Mouse (Mus musculus): ENCODE results near the gene Klhl33. TPM values are rescaled to one million over a fixed set of nuclear protein-coding genes. Genes with fewer than 3 reads are reported as not detected.

Klhl33 gene
- 5.5 TPM for polyA plus RNA-seq (2014; fragmentation: Illumina TruSeq; extraction: RNeasy Lipid Tissue Mini Kit (QIAGEN cat#74804); ENCODE audit: low replicate concordance)

GRCm38 (mm10) chr14:50897374-50897765 is at the start of gene Klhl33:
TSS of gene Klhl33 (minus strand) at chr14:50897507.

GRCm38 (mm10) chr14:50943932-50944667 is 46.8 kb upstream of the Klhl33 start, which contains the start of gene Gm49342:
TSS of gene Gm49342 (plus strand) at chr14:50944517.

GRCm38 (mm10) chr14:50930754-50931492 is 33.6 kb upstream of the Klhl33 start, which contains the start of the genes Pip4p1 and Pnp:
TSS of gene Pip4p1 (minus strand) at chr14:50930856.
TSS of gene Pnp (plus strand) at chr14:50931082.

GRCm38 (mm10) chr14:50924281-50925064 is 27.2 kb upstream of the Klhl33 start, which contains the start of the genes Osgep and Apex1:
TSS of gene Osgep (minus strand) at chr14:50924893.
TSS of gene Apex1 (plus strand) at chr14:50924968.

GRCm38 (mm10) chr14:50869889-50870804 is 27.2 kb downstream of the Klhl33 start, which contains the start of gene Tep1:
TSS of gene Tep1 (minus strand) at chr14:50870560.

Other genes with a start within 250 kb of the Klhl33 start
- not detected for gene Olfr747, start 204.3 kb downstream of the Klhl33 start, polyA plus RNA-seq (2014; fragmentation: Illumina TruSeq; extraction: RNeasy Lipid Tissue Mini Kit (QIAGEN cat#74804); ENCODE audit: low replicate concordance)
- gene Olfr748, start 190.1 kb downstream of the Klhl33 start, polyA plus RNA-seq (2014; fragmentation: Illumina TruSeq; extraction: RNeasy Lipid Tissue Mini Kit (QIAGEN cat#74804); ENCODE audit: low replicate concordance), result not detected
- gene Olfr749, start 152.4 kb downstream of the Klhl33 start, polyA plus RNA-seq (2014; fragmentation: Illumina TruSeq; extraction: RNeasy Lipid Tissue Mini Kit (QIAGEN cat#74804); ENCODE audit: low replicate concordance), result not detected
- 15.0 TPM for gene Ttc5, start 112.0 kb downstream of the Klhl33 start, polyA plus RNA-seq (2014; fragmentation: Illumina TruSeq; extraction: RNeasy Lipid Tissue Mini Kit (QIAGEN cat#74804); ENCODE audit: low replicate concordance)
- gene Ccnb1ip1, start 89.8 kb downstream of the Klhl33 start, polyA plus RNA-seq (2014; fragmentation: Illumina TruSeq; extraction: RNeasy Lipid Tissue Mini Kit (QIAGEN cat#74804); ENCODE audit: low replicate concordance), result not detected
- 40.6 TPM for gene Parp2, start 89.7 kb downstream of the Klhl33 start, polyA plus RNA-seq (2014; fragmentation: Illumina TruSeq; extraction: RNeasy Lipid Tissue Mini Kit (QIAGEN cat#74804); ENCODE audit: low replicate concordance)
- gene Tep1, start 26.9 kb downstream of the Klhl33 start, polyA plus RNA-seq (2014; fragmentation: Illumina TruSeq; extraction: RNeasy Lipid Tissue Mini Kit (QIAGEN cat#74804); ENCODE audit: low replicate concordance), result 55.9 TPM
- gene Osgep, start 27.4 kb upstream of the Klhl33 start, polyA plus RNA-seq (2014; fragmentation: Illumina TruSeq; extraction: RNeasy Lipid Tissue Mini Kit (QIAGEN cat#74804); ENCODE audit: low replicate concordance), result 6.3 TPM
- gene Apex1, start 27.5 kb upstream of the Klhl33 start, polyA plus RNA-seq (2014; fragmentation: Illumina TruSeq; extraction: RNeasy Lipid Tissue Mini Kit (QIAGEN cat#74804); ENCODE audit: low replicate concordance), result 6.1 TPM
- gene Pip4p1, start 33.3 kb upstream of the Klhl33 start, polyA plus RNA-seq (2014; fragmentation: Illumina TruSeq; extraction: RNeasy Lipid Tissue Mini Kit (QIAGEN cat#74804); ENCODE audit: low replicate concordance), result 9.2 TPM
- 250 TPM for gene Pnp, start 33.6 kb upstream of the Klhl33 start, polyA plus RNA-seq (2014; fragmentation: Illumina TruSeq; extraction: RNeasy Lipid Tissue Mini Kit (QIAGEN cat#74804); ENCODE audit: low replicate concordance)
- not detected for gene Gm49342, start 47.0 kb upstream of the Klhl33 start, polyA plus RNA-seq (2014; fragmentation: Illumina TruSeq; extraction: RNeasy Lipid Tissue Mini Kit (QIAGEN cat#74804); ENCODE audit: low replicate concordance)
- 51.2 TPM for gene Pnp2, start 58.5 kb upstream of the Klhl33 start, polyA plus RNA-seq (2014; fragmentation: Illumina TruSeq; extraction: RNeasy Lipid Tissue Mini Kit (QIAGEN cat#74804); ENCODE audit: low replicate concordance)
- gene Rnase10, start 110.2 kb upstream of the Klhl33 start, polyA plus RNA-seq (2014; fragmentation: Illumina TruSeq; extraction: RNeasy Lipid Tissue Mini Kit (QIAGEN cat#74804); ENCODE audit: low replicate concordance), result not detected
- gene Rnase9, start 144.4 kb upstream of the Klhl33 start, polyA plus RNA-seq (2014; fragmentation: Illumina TruSeq; extraction: RNeasy Lipid Tissue Mini Kit (QIAGEN cat#74804); ENCODE audit: low replicate concordance), result not detected
- gene Rnase11, start 152.7 kb upstream of the Klhl33 start, polyA plus RNA-seq (2014; fragmentation: Illumina TruSeq; extraction: RNeasy Lipid Tissue Mini Kit (QIAGEN cat#74804); ENCODE audit: low replicate concordance), result not detected
- not detected for gene Rnase12, start 160.2 kb upstream of the Klhl33 start, polyA plus RNA-seq (2014; fragmentation: Illumina TruSeq; extraction: RNeasy Lipid Tissue Mini Kit (QIAGEN cat#74804); ENCODE audit: low replicate concordance)
- gene Olfr750, start 176.9 kb upstream of the Klhl33 start, polyA plus RNA-seq (2014; fragmentation: Illumina TruSeq; extraction: RNeasy Lipid Tissue Mini Kit (QIAGEN cat#74804); ENCODE audit: low replicate concordance), result not detected
- 270 TPM for gene Rnase4, start 193.6 kb upstream of the Klhl33 start, polyA plus RNA-seq (2014; fragmentation: Illumina TruSeq; extraction: RNeasy Lipid Tissue Mini Kit (QIAGEN cat#74804); ENCODE audit: low replicate concordance)
- gene Ang, start 193.6 kb upstream of the Klhl33 start, polyA plus RNA-seq (2014; fragmentation: Illumina TruSeq; extraction: RNeasy Lipid Tissue Mini Kit (QIAGEN cat#74804); ENCODE audit: low replicate concordance), result 15.4 TPM
- not detected for gene Eddm3b, start 216.9 kb upstream of the Klhl33 start, polyA plus RNA-seq (2014; fragmentation: Illumina TruSeq; extraction: RNeasy Lipid Tissue Mini Kit (QIAGEN cat#74804); ENCODE audit: low replicate concordance)
- 16.6 TPM for gene Rnase6, start 226.4 kb upstream of the Klhl33 start, polyA plus RNA-seq (2014; fragmentation: Illumina TruSeq; extraction: RNeasy Lipid Tissue Mini Kit (QIAGEN cat#74804); ENCODE audit: low replicate concordance)
- 1,041 TPM for gene Rnase1, start 249.3 kb upstream of the Klhl33 start, polyA plus RNA-seq (2014; fragmentation: Illumina TruSeq; extraction: RNeasy Lipid Tissue Mini Kit (QIAGEN cat#74804); ENCODE audit: low replicate concordance)

Measured in small intestine, adult 10 weeks (tissue).